Mouse (Mus musculus): ENCODE results near the gene Dpep1.

The Dpep1 gene

DNA sequence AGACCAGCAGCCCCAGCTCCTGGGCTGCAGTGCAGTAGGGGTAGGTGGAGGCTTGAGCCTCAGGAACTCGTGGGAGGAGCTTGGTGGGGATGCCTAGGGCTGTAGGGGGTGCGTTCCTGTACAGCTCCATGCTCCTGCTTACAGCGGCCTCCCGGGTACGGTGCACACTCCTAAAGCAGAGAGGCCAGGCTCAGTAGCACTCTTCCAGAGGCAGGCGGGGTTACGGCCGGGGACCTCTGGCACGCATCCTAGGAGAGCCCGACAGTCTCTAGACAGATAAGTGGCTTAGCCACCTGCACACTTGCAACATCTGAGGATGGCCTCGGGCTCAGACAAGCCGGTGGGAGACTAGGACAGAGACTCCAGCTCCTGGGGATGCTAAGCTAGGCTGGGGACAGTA lies 59.5 kb downstream of the Dpep1 start:
- DNase-seq (ENCODE audit: extremely low read depth, low read depth, low spot score), result no peak

DNA sequence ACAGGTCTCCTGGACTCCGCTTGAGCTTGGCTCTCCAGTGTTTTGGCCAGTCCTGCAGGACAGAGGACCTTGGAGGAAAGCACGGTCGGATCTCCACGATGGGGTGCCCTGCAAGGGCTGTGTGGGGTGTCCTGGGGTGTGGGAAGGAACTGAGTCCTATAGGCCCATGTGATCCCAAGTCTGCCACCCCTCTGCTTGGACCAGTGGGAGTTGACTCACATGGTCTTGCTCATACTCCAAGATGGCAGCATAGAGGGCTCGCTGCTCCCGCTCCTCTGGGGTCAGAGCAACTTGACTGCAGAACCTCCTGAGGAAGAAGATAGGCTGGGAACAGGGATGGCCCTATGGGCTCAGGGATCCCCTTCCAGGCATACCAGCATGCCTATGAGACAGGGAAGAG lies 61.7 kb downstream of the Dpep1 start:
- no peak for DNase-seq (ENCODE audit: extremely low read depth, low read depth, low spot score)

DNA sequence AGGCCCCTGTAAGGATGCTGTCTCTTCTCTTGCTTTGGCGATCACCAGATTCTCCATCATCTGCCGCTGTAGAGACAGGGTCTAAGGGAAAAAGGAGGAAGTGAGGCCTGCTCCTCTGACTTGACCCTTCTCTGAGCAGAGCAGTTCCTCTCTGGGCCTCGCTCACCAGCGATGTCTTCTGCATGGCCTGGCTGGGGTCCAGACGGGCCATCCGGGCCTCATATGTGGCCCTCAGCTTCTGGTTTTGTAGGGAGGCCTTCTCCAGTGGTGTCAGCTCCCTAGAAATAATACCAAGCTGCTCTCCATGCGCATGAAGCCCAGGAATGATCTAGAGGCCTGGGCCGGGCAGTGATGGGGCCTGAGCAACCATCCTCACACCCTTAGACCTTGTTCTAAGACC lies 62.6 kb downstream of the Dpep1 start:
- no peak for DNase-seq (ENCODE audit: extremely low read depth, low read depth, low spot score)

- DNase-seq (ENCODE audit: extremely low read depth, low read depth, low spot score), result no peak
Observed at GRCm38 (mm10) chr8:123250940-123251339, 64.9 kb downstream of the Dpep1 start.

All from fat pad, adult 2 months (tissue).